Mouse (Mus musculus) kidney, embryonic 14.5 days (tissue): ENCODE measurements at regions not wholly inside any gene's neighbourhood (a gene's known extent, or its start where the extent isn't known, plus 50 kb on each side); places are given as distances from the start of the nearest gene placed in this dataset.

Source experiments
- ATAC-seq: fragments of 200-750 bp; cut with Nextera tagmentation; 2 replicates; pipeline ENCODE4 v1.8.0; 2017; ENCODE audit warnings: moderate number of reproducible peaks, mild to moderate bottlenecking, moderate TSS enrichment, moderate library complexity; ENCODE audit not compliant: low FRiP score, low TSS enrichment
- H3K27ac ChIP-seq: fragments of 300-500 bp; sonication (generic); 2 replicates; pipeline ENCODE4 v1.5.1; 2014; ENCODE audit warnings: low read depth, mild to moderate bottlenecking, low read length, moderate library complexity, mixed read lengths
- H3K27me3 ChIP-seq: fragments of 300-500 bp; sonication (generic); 2 replicates; pipeline ENCODE4 v1.6.1; 2014; ENCODE audit warnings: mild to moderate bottlenecking, low read length; ENCODE audit not compliant: control insufficient read depth, insufficient read depth
- H3K36me3 ChIP-seq: fragments of 300-500 bp; sonication (generic); 2 replicates; pipeline ENCODE4 v1.6.1; 2014; ENCODE audit warnings: low read length, mixed read lengths; ENCODE audit not compliant: control insufficient read depth, insufficient read depth
- H3K4me1 ChIP-seq: fragments of 300-500 bp; sonication (generic); 2 replicates; pipeline ENCODE4 v1.6.1; 2014; ENCODE audit warnings: low read length, mixed read lengths; ENCODE audit not compliant: control insufficient read depth, insufficient read depth
- H3K4me2 ChIP-seq: fragments of 300-500 bp; sonication (generic); replicated peaks from 2 replicates; pipeline ENCODE4 v1.6.1; 2014; ENCODE audit warnings: low read depth, mild to moderate bottlenecking, low read length
- H3K4me3 ChIP-seq: fragments of 300-500 bp; sonication (generic); 2 replicates; pipeline ENCODE4 v1.5.1; 2014; ENCODE audit warnings: mild to moderate bottlenecking, low read length
- H3K9ac ChIP-seq: fragments of 300-500 bp; sonication (generic); 2 replicates; pipeline ENCODE4 v1.6.1; 2014; ENCODE audit warnings: low read depth, mild to moderate bottlenecking, low read length, moderate library complexity
- H3K9me3 ChIP-seq: fragments of 300-500 bp; sonication (generic); 2 replicates; pipeline ENCODE4 v1.6.1; 2016; ENCODE audit warnings: low read length; ENCODE audit not compliant: control insufficient read depth
- WGBS: fragments of 180-500 bp; shearing (Covaris S2); extraction: QIAGEN DNeasy Blood & Tissue Kit; methylation state at CpG from one replicate; pipeline ENCODE4 v1.1.7; 2014; 5-methylcytosine and 5-hydroxymethylcytosine counted together

- Histone ChIP-seq H3K9ac (no peak overlapping the region), H3K4me2 (no peak overlapping the region), H3K27ac (peak overlapping the region; percentile 93), H3K4me1 (peaks cover 27% of the 10 kb centered on the region), H3K27me3 (no peaks in the 10 kb centered on the region), H3K9me3 (no peaks in the 10 kb centered on the region), H3K36me3 (no peaks in the 10 kb centered on the region), H3K4me3 (no peak overlapping the region)
- ATAC-seq = no peak
- WGBS = 20% methylated on average over 7 of the region's 7 CpGs
Observed at GRCm38 (mm10) chr4:84018774-84019173, 493.4 kb downstream of the Ccdc171 start.

- 11% methylated on average over 14 of the region's 14 CpGs for WGBS
- H3K4me1 ChIP-seq = peaks cover 27% of the 10 kb centered on the region
- H3K9me3 ChIP-seq = no peaks in the 10 kb centered on the region
- H3K36me3 ChIP-seq = no peaks in the 10 kb centered on the region
- H3K4me2 ChIP-seq = no peak overlapping the region; the same call in 1 of the 2 replicates
- H3K27ac ChIP-seq = peak overlapping the region; percentile 93
- H3K4me3 ChIP-seq = no peak overlapping the region
- H3K27me3 ChIP-seq = no peaks in the 10 kb centered on the region
- no peak overlapping the region for H3K9ac ChIP-seq
- peak; percentile 88 for ATAC-seq
Observed at GRCm38 (mm10) chr4:84019500-84020255, 494.3 kb downstream of the Ccdc171 start.

GRCm38 (mm10) chr4:84020692-84021091 lies 495.3 kb downstream of the Ccdc171 start:
- Histone ChIP-seq H3K9ac (no peak overlapping the region), H3K4me1 (peaks cover 27% of the 10 kb centered on the region), H3K4me2 (no peak overlapping the region), H3K27me3 (no peaks in the 10 kb centered on the region), H3K36me3 (no peaks in the 10 kb centered on the region), H3K4me3 (no peak overlapping the region), H3K9me3 (no peaks in the 10 kb centered on the region), H3K27ac (peak overlapping the region; percentile 93; the same call in 1 of the 2 replicates)
- ATAC-seq = peak; percentile 34; the same call in 1 of the 2 replicates
- 38% methylated on average over 1 of the region's 1 CpGs for WGBS

- no peak for ATAC-seq
- H3K27ac ChIP-seq = no peak overlapping the region
Observed at GRCm38 (mm10) chr4:84022323-84022722, 497.0 kb downstream of the Ccdc171 start.

DNA sequence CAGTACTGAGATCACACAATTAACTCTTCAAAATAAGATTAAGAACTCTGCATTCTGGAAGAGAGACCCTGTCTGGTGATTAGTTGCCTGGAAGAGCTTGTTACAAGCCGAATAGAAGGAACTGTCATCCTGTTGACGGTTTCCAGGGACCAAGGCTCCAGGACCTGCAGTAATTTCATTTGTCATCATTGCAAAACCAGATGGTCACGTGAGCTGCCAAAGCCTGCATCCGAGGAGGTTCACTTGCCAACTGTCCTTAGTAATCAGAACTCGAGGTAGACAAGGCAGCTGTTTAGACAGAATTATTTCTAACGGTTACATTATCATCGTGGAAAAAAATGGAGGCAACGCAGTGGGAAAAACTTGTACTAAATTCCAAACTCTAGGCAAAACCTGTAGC lies 500.8 kb downstream of the Ccdc171 start:
- ATAC-seq = no peak
- Histone ChIP-seq H3K27ac (no peak overlapping the region), H3K4me1 (no peaks in the 10 kb centered on the region), H3K36me3 (no peaks in the 10 kb centered on the region), H3K27me3 (no peaks in the 10 kb centered on the region), H3K4me2 (no peak overlapping the region), H3K9me3 (no peaks in the 10 kb centered on the region), H3K4me3 (no peak overlapping the region), H3K9ac (no peak overlapping the region)
- WGBS = 72% methylated on average over 8 of the region's 8 CpGs

More at GRCm38 (mm10) chr4:84022323-84022722, 497.0 kb downstream of the Ccdc171 start:
- Histone ChIP-seq H3K36me3 (no peaks in the 10 kb centered on the region), H3K9ac (no peak overlapping the region), H3K4me3 (no peak overlapping the region), H3K27me3 (no peaks in the 10 kb centered on the region), H3K4me2 (no peak overlapping the region), H3K4me1 (peaks cover 27% of the 10 kb centered on the region), H3K9me3 (no peaks in the 10 kb centered on the region)
- 89% methylated on average over 7 of the region's 7 CpGs for WGBS

DNA sequence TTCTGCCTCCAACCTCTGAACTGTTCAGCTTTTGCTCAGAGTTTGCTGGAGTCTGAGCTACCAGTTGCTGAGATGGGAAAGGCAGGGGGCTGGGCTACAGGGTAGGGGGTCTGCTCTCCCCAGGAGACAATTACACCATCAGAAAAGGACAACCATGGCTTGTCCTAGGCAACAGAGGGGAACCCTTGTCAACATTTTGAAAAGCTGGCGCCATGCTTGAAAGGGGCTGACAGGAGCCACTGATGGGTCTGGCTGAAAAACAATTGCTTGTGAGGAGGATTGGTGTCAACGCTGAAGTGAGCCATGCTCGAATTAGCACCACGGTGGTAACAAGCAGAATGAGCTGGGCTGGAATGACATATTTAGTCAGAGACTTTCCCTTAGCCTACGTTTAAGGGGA lies 502.8 kb downstream of the Ccdc171 start:
- ATAC-seq = no peak
- WGBS = 21% methylated on average over 5 of the region's 5 CpGs
- Histone ChIP-seq H3K27me3 (no peaks in the 10 kb centered on the region), H3K4me1 (no peaks in the 10 kb centered on the region), H3K36me3 (no peaks in the 10 kb centered on the region), H3K27ac (no peak overlapping the region; the same call in 1 of the 2 replicates), H3K9me3 (no peaks in the 10 kb centered on the region), H3K4me3 (no peak overlapping the region), H3K4me2 (no peak overlapping the region), H3K9ac (no peak overlapping the region)

DNA sequence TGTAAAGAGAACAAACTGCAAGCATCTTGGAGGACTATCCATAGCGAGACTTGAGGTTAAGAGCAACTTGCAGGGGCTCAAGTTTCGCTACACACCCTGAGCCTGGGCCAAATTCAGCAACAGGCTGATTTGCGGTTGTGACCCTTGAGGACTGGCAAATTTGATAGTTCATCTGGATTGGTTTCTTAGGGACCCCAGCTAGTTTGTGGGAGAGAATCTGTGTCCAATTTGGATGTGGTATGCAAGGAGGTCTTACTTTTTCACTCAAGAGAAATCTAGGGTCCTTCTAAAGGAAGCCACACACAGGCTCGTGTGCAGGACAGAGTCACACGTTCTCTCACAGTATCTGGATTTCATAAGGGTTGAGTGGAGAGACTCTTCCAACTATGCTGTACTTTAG lies 505.6 kb downstream of the Ccdc171 start:
- H3K4me3 ChIP-seq = no peak overlapping the region
- H3K9ac ChIP-seq = no peak overlapping the region
- 63% methylated on average over 5 of the region's 5 CpGs for WGBS
- ATAC-seq = no peak
- H3K9me3 ChIP-seq = no peaks in the 10 kb centered on the region
- H3K27me3 ChIP-seq = no peaks in the 10 kb centered on the region
- H3K36me3 ChIP-seq = no peaks in the 10 kb centered on the region
- H3K4me1 ChIP-seq = 0 out of 2 replicates have a peak, but pooled peaks cover 2% of the 10 kb centered on the region
- no peak overlapping the region for H3K27ac ChIP-seq
- H3K4me2 ChIP-seq = no peak overlapping the region

DNA sequence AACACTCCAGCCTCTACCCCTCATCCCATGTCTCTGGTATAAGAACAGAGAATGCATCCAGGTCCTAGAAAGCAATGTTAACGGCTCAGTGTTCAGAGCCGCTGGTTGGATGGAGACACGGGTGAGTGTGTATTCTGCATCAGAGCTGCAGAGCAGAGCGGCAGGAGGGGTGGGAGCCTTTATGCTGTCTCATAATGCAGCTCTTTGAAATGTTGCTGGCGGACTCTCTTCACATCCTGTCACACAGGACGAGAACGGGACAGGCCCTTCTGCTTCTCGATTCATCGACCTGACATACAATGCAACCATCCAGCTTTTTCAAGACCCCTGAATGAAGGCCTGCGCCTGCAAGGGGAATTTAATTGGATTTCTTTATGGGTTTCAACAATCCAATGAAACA lies 507.2 kb downstream of the Ccdc171 start:
- no peak overlapping the region for H3K4me3 ChIP-seq
- no peak overlapping the region for H3K27ac ChIP-seq
- H3K36me3 ChIP-seq = no peaks in the 10 kb centered on the region
- 80% methylated on average over 10 of the region's 10 CpGs for WGBS
- ATAC-seq = no peak
- H3K4me2 ChIP-seq = no peak overlapping the region
- H3K9ac ChIP-seq = no peak overlapping the region
- no peaks in the 10 kb centered on the region for H3K9me3 ChIP-seq
- H3K4me1 ChIP-seq = 0 out of 2 replicates have a peak, but pooled peaks cover 2% of the 10 kb centered on the region
- H3K27me3 ChIP-seq = no peaks in the 10 kb centered on the region

DNA sequence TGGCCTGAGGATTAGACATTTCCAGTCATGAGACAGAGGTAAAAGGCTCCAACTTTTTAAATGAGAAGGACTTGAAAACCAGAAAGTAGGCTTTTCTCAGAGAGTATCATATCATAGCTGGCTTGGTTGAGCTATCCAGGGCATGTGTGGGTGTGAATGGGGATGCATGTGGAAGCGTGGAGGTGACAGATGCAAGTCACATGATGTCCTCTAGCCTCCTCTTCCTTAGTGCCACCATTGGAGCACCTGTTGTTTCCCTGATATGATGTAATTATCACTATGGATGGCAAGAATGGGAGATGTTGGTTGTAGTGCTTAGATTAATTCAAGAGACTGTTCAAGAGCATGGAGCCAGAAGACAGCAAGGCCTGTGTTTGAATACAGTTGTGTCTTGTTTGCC lies 510.0 kb downstream of the Ccdc171 start:
- H3K4me2 ChIP-seq = no peak overlapping the region
- H3K4me3 ChIP-seq = no peak overlapping the region
- H3K4me1 ChIP-seq = 0 out of 2 replicates have a peak, but pooled peaks cover 2% of the 10 kb centered on the region
- no peaks in the 10 kb centered on the region for H3K36me3 ChIP-seq
- no peak for ATAC-seq
- H3K9me3 ChIP-seq = no peaks in the 10 kb centered on the region
- H3K27me3 ChIP-seq = no peaks in the 10 kb centered on the region
- H3K9ac ChIP-seq = no peak overlapping the region
- 90% methylated on average over 1 of the region's 1 CpGs for WGBS
- no peak overlapping the region for H3K27ac ChIP-seq
